Mouse (Mus musculus): ENCODE measurements around the gene Prmt1.

- TF ChIP-seq CTCF (conservative IDR thresholded peaks at IDR 0.05; ENCODE audit: low read length): no peak
- TF ChIP-seq POU5F1 (IDR thresholded peaks at IDR 0.05; ENCODE audit: borderline replicate concordance, low read length): no peak
- TF ChIP-seq NANOG (IDR thresholded peaks at IDR 0.05; ENCODE audit: borderline replicate concordance, low read length): no peak
These were observed 34.4 kb downstream of the Prmt1 start for GRCm38 (mm10) chr7:44951960-44952359.

Measured in E14TG2a.4 (cell line).